Mouse (Mus musculus): Measurements from ENCODE around the gene Pcnx2. TPM values are rescaled to one million over a fixed set of nuclear protein-coding genes. Genes with fewer than 3 reads are reported as not detected.

Gene Pcnx2
- total and polyA plus RNA-seq, 3 experiments, result not detected

GRCm38 (mm10) chr8:125818796-125819195 lies 79.3 kb downstream of the Pcnx2 start:
- Histone ChIP-seq H3K4me3 (replicated peaks in 1 of 3; ENCODE audit: low read depth in 2 of 3, low read length in 2 of 3, poor library complexity in 1 of 3) (no peak overlapping the region), H3K9me3 (replicated peaks; ENCODE audit: low read length) (peaks cover 13% of the 10 kb centered on the region)
- dilution Hi-C loops (cut with MboI; ENCODE audit: extremely low pct_ligation_motif_present, extremely low pct_unique_long_range_greater_than_20kb, low sequenced_read_pairs), result no loop called here

GRCm38 (mm10) chr8:125816742-125817141 lies 81.4 kb downstream of the Pcnx2 start:
- in situ Hi-C loops (cut with MboI; ENCODE audit: low pct_ligation_motif_present, low pct_unique_long_range_greater_than_20kb, low sequenced_read_pairs), result no loop called here
- Histone ChIP-seq H3K4me1 (ENCODE audit: control insufficient read depth in 1 of 2, insufficient read depth in 2 of 2) (no peaks in the 10 kb centered on the region), H3K79me2 (replicated peaks; ENCODE audit: control insufficient read depth, extremely low read depth, insufficient read depth, poor library complexity, severe bottlenecking) (no peaks in the 10 kb centered on the region), H3K9me3 (replicated peaks; ENCODE audit: low read length) (peaks cover 15% of the 10 kb centered on the region), H3K27ac (ENCODE audit: insufficient read depth, low read depth) (no peak overlapping the region), H3K4me2 (ENCODE audit: insufficient read depth, low read depth, poor library complexity, severe bottlenecking) (no peak overlapping the region), H3K36me3 (replicated peaks in 1 of 2; ENCODE audit: control insufficient read depth in 1 of 2, insufficient read depth in 1 of 2, low read length in 1 of 2) (no peaks in the 10 kb centered on the region), H3K27me3 (replicated peaks) (peaks cover 78% of the 10 kb centered on the region), H3K9ac (ENCODE audit: insufficient read depth, low read depth) (no peak overlapping the region), H3K4me3 (replicated peaks in 1 of 3; ENCODE audit: low read depth in 2 of 3, low read length in 2 of 3, poor library complexity in 1 of 3) (no peak overlapping the region)
- no peak for DNase-seq (ENCODE audit: extremely low read depth)
- dilution Hi-C loops (cut with MboI; ENCODE audit: extremely low pct_ligation_motif_present, extremely low pct_unique_long_range_greater_than_20kb, low sequenced_read_pairs), result no loop called here
- TF ChIP-seq MYC (IDR thresholded peaks at IDR 0.05; ENCODE audit: low read depth, low read length) (no peak), POLR2AphosphoS2 (IDR thresholded peaks at IDR 0.05; ENCODE audit: low read depth, low read length) (no peak), ZKSCAN1 (IDR thresholded peaks at IDR 0.05; ENCODE audit: borderline replicate concordance, low read depth, low read length) (no peak), TCF12 (IDR thresholded peaks at IDR 0.05; ENCODE audit: low read depth, low read length) (no peak), ETS1 (conservative IDR thresholded peaks at IDR 0.05; ENCODE audit: low read depth, low read length) (no peak), KAT2A (IDR thresholded peaks at IDR 0.05; ENCODE audit: insufficient replicate concordance, low read length) (no peak), GABPA (IDR thresholded peaks at IDR 0.05; ENCODE audit: insufficient replicate concordance, low read depth, low read length) (no peak), CTCF (conservative IDR thresholded peaks at IDR 0.05 in 1 of 2, IDR thresholded peaks at IDR 0.05 in 1 of 2; ENCODE audit: low read depth in 2 of 2, low read length in 2 of 2) (no peak), RAD21 (IDR thresholded peaks at IDR 0.05; ENCODE audit: low read depth, low read length) (no peak), USF1 (IDR thresholded peaks at IDR 0.05; ENCODE audit: low read depth, low read length) (no peak), JUND (conservative IDR thresholded peaks at IDR 0.05; ENCODE audit: low read depth, low read length) (no peak), BHLHE40 (IDR thresholded peaks at IDR 0.05; ENCODE audit: low read depth, low read length) (no peak), MAX (IDR thresholded peaks at IDR 0.05; ENCODE audit: low read length) (no peak), MEF2A (IDR thresholded peaks at IDR 0.05; ENCODE audit: borderline replicate concordance, low read depth, low read length) (no peak), SIN3A (IDR thresholded peaks at IDR 0.05; ENCODE audit: low read length) (no peak), E2F4 (IDR thresholded peaks at IDR 0.05; ENCODE audit: insufficient replicate concordance, low read depth, low read length) (no peak)

More at GRCm38 (mm10) chr8:125818796-125819195, 79.3 kb downstream of the Pcnx2 start:
- in situ Hi-C loops (cut with MboI; ENCODE audit: low pct_ligation_motif_present, low pct_unique_long_range_greater_than_20kb, low sequenced_read_pairs), result no loop called here
- H3K36me3 ChIP-seq (replicated peaks in 1 of 2; ENCODE audit: control insufficient read depth in 1 of 2, insufficient read depth in 1 of 2, low read length in 1 of 2), result no peaks in the 10 kb centered on the region
- no peak overlapping the region for H3K4me2 ChIP-seq (ENCODE audit: insufficient read depth, low read depth, poor library complexity, severe bottlenecking)
- H3K27me3 ChIP-seq (replicated peaks), result peaks cover 84% of the 10 kb centered on the region
- H3K79me2 ChIP-seq (replicated peaks; ENCODE audit: control insufficient read depth, extremely low read depth, insufficient read depth, poor library complexity, severe bottlenecking), result no peaks in the 10 kb centered on the region
- H3K27ac ChIP-seq (ENCODE audit: insufficient read depth, low read depth), result no peak overlapping the region
- TF ChIP-seq E2F4 (IDR thresholded peaks at IDR 0.05; ENCODE audit: insufficient replicate concordance, low read depth, low read length), result no peak
- TF ChIP-seq EP300 (IDR thresholded peaks at IDR 0.05; ENCODE audit: low read length), result no peak
- TF ChIP-seq POLR2A (IDR thresholded peaks at IDR 0.05; ENCODE audit: low read depth, low read length), result no peak
- no peak for TF ChIP-seq RCOR1 (conservative IDR thresholded peaks at IDR 0.05; ENCODE audit: low read depth, low read length)
- no peak for TF ChIP-seq CHD1 (IDR thresholded peaks at IDR 0.05; ENCODE audit: low read depth, low read length)
- no peak for TF ChIP-seq NRF1 (IDR thresholded peaks at IDR 0.05; ENCODE audit: low read depth, low read length)
- no peak for TF ChIP-seq ETS1 (conservative IDR thresholded peaks at IDR 0.05; ENCODE audit: low read depth, low read length)
- no peak for TF ChIP-seq CHD2 (IDR thresholded peaks at IDR 0.05; ENCODE audit: low read length)
- TF ChIP-seq UBTF (IDR thresholded peaks at IDR 0.05; ENCODE audit: low read depth, low read length), result no peak
- 0 out of 4 replicates have a peak, but pooled peaks cover 0 to 1% of the 10 kb centered on the region in 2 experiments for H3K4me1 ChIP-seq (ENCODE audit: control insufficient read depth in 1 of 2, insufficient read depth in 2 of 2)
- no peak for DNase-seq (ENCODE audit: extremely low read depth)
- no peak overlapping the region for H3K9ac ChIP-seq (ENCODE audit: insufficient read depth, low read depth)
